Mouse (Mus musculus): ENCODE data around the gene Ddhd1.

DNA sequence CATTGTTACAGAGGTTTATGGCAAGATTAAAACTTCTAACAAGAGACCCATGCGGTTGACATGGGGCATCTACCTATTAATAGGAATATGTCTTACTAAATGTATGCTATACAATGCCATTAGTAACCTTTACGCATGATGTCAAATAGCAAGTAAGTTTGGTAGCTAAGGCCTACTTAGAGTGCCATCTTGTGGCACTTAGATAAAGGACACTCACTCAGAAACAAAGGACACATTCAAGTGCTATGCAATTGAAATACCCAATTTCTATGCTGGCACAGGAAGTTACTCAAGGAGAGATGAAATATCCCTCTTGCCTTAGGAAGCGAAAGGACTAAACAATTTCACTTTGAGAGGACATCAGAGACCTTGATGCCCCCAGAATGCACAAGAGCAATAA, 55.9 kb downstream of the Ddhd1 start:
- TF ChIP-seq POLR2A (IDR thresholded peaks at IDR 0.05; ENCODE audit: low read depth, low read length) (no peak), CTCF (IDR thresholded peaks at IDR 0.05; ENCODE audit: extremely low read depth, insufficient read length, insufficient replicate concordance, low read depth, low read length) (no peak)
